Mouse (Mus musculus) cortical plate, adult 2 months (tissue): Measurements from ENCODE around the gene Hoxa7. TPM values are rescaled to one million over a fixed set of nuclear protein-coding genes. Genes with fewer than 3 reads are reported as not detected.

ENCODE experiments used
- H3K27ac ChIP-seq: fragments of 200-500 bp; 2 replicates; pipeline ENCODE4 v1.5.1; 2012; ENCODE audit warnings: low read length, control low read depth, inconsistent platforms; ENCODE audit not compliant: insufficient read depth
- H3K4me1 ChIP-seq: fragments of 200-500 bp; 2 replicates; pipeline ENCODE4 v1.6.1; 2011; ENCODE audit warnings: low read length; ENCODE audit not compliant: control insufficient read depth, insufficient read depth
- H3K4me3 ChIP-seq: fragments of 200-500 bp; 2 replicates; pipeline ENCODE4 v1.5.1; 2011; ENCODE audit warnings: mild to moderate bottlenecking, low read length, control low read depth; ENCODE audit not compliant: insufficient read depth
- CTCF ChIP-seq: fragments of 200-500 bp; IDR thresholded peaks from 2 replicates; pipeline ENCODE4 v1.5.1; 2011; ENCODE audit warnings: mild to moderate bottlenecking, control low read depth, low read length; ENCODE audit not compliant: insufficient read depth; ENCODE audit errors: extremely low read depth
- POLR2A ChIP-seq: fragments of 200-500 bp; IDR thresholded peaks from 2 replicates; pipeline ENCODE4 v1.6.1; 2011; ENCODE audit warnings: mild to moderate bottlenecking, low read length, control low read depth; ENCODE audit not compliant: insufficient read depth; ENCODE audit errors: extremely low read depth
- polyA plus RNA-seq: library from polyadenylated mRNA; depleted of rRNA; stranded (reverse); fragments of >200 nt; gene quantifications from 2 replicates; pipeline ENCODE4 v1.2.3, GENCODE M21; 2012

Hoxa7 gene
- polyA plus RNA-seq, 1 experiment = not detected

DNA sequence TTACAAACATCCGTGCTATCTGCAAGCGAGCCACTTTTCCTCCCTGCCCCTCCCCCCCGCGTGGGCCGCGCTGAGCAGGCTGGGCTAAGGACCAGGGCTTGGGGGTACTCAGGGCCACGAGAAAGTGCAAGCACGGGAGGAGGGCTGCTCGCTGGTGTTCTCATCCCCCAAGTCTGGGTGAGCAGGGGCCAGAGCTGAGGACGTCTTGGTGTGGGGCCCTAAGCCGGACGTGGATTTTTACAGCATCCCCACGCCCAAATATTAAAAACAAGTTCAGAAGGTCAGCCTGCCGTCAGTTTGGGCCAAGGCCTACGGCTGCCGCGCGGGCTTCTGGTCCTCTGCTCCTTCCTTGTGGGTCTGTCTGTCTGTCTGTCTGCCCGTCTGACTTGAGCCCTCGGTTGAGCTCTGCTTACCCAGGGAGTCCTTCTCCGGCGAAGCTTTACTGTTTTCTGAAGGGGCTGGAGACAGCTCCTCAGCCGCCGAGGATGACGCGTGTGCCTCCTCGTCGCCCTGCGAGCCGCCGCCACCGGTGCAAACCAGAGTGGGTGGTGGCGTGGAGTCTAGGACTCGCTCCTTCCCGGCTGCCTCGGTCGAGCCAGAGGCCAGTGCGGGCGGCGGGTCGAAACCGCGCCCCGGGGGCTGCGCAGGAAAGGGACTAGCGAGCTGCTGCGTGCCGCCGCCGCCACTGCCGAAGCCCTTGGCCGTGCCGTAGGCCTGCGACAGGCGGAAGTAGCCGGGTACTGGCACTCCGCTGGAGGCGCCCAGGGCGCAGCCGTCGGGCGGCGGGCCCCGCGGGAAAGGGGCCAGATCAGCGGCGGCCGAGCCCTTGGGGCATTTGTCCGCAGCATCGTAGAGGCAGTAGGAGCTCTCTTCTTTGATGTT lies 12.1 kb upstream of the Hoxa7 start:
- Histone ChIP-seq H3K4me1 (no peaks in the 10 kb centered on the region), H3K4me3 (no peak overlapping the region), H3K27ac (no peak overlapping the region)
- no peak for TF ChIP-seq CTCF
- no peak for TF ChIP-seq POLR2A

DNA sequence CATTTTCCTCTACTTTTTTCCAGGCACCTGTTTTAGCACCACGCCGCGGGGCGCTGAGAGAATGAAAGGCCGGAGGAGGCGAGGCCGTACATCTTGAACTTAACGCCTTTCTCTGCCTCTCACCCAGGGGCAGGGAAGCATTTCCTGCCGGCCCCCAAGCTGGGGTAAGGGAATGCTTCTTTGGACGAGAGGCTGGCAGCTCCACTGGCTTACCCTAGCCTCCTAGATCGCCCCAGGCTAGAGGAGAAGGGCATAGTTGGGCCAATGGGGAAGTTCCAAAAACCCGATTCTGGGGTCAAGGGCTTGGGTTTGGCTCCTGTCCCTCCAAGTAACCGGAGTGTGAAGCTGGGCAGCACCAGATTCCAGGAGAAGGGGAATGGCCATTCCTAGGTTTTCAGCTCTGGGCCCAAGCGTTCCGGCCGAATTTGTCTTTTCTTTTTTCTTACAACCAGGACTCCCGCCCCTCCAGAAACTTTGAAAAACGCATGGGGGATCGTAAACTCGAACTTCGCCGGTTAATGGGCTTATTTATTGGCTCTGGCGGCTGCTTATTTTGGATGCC lies 11.4 kb upstream of the Hoxa7 start:
- no peak for TF ChIP-seq POLR2A
- TF ChIP-seq CTCF = no peak
- no peaks in the 10 kb centered on the region for H3K4me1 ChIP-seq
- H3K27ac ChIP-seq = no peak overlapping the region
- no peak overlapping the region for H3K4me3 ChIP-seq

DNA sequence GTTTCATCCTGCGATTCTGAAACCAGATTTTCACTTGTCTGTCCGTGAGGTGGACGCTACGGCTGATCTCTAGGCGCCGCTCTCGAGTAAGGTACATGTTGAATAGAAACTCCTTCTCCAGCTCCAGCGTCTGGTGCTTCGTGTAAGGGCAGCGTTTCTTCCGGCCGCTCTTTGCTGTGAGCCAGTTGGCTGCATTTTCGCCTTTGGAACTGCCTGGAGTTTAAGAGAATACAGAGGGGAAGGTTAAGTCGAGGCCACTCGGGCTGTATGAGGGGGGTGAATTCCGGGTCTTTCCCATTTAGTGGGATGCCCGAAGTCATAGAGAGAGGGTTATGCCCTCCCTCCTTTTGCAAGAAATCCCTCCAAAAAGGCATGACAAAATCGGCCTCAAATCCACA lies 10.9 kb upstream of the Hoxa7 start:
- no peak overlapping the region for H3K27ac ChIP-seq
- TF ChIP-seq CTCF = no peak
- TF ChIP-seq POLR2A = no peak

DNA sequence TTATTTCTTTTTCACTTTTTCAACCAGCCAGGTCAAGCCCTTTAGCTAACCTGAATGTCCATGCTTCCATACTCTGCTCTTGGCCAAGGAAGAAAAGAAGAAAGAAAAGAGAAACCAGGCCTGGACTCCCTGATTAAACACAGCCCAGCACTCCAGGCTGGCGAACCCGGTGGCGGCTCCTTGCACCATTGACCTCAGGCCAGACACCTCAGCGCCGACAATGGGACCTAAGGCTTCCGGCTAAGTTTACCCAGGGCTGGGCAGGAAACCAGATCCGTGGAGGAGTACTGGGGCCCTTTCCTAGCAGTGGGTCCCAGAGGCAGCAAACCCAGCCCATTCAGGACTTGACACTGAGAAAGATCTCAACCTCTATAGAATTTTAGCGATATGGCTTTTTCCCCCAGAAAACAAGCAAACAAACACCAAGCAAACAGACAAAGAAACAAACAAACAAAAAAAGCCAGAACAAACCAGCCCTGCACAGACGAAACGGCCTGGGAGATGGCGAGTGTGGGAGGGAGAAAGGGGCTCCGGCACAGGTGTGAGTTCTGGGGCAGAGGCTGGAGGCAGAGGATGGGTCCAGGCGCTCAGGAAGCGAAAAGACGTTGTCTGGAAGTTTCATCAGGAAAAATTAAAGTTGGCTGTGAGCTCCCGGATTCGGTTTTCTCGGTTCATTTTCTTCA lies 10.4 kb upstream of the Hoxa7 start:
- no peak overlapping the region for H3K4me3 ChIP-seq
- TF ChIP-seq CTCF = no peak
- TF ChIP-seq POLR2A = no peak
- no peaks in the 10 kb centered on the region for H3K4me1 ChIP-seq
- H3K27ac ChIP-seq = no peak overlapping the region

More for the DNA sequence above, 10.9 kb upstream of the Hoxa7 start:
- Histone ChIP-seq H3K4me1 (no peaks in the 10 kb centered on the region), H3K4me3 (no peak overlapping the region)

DNA sequence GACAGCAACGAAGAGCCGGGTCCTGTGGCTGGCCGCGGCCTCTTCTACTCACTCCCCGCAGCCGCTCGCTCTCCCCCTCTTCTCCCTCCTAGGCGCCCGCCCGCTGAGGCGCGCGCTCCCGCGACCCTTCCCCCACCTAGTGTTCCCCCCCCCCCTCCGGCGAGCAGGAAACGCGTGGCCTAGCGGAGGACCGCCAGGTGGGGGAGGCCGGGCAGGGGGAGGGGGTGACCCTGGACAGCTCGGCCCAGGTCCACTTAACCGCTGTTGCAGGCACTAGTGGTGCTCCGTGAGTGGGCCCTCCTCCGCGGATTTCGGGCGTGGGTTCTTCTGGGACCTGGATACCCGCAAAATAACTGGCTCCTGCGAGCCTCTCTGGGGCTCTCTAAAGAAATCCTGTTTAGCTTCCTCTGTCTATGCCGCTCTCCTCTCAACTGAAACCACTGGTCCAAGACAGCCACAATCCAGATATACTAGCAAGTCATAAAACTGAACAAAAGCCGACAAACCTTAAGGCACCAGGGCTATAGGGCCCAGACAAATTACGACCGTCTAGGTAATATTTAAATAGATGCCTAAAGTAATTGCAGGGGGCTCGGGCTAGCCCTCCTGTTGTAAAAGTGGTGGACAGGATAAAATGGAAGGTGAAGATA lies 9.0 kb upstream of the Hoxa7 start, which contains the start of gene Hoxa9:
Gene Hoxa9, minus strand, starts transcription at position 574 of the 650 bp plus-strand sequence.
- H3K27ac ChIP-seq = no peak within 1 kb of the TSS
- TF ChIP-seq POLR2A = no peak
- TF ChIP-seq CTCF = no peak
- H3K4me3 ChIP-seq = no peak within 1 kb of the TSS
- H3K4me1 ChIP-seq = no peaks in the 10 kb centered on the region

DNA sequence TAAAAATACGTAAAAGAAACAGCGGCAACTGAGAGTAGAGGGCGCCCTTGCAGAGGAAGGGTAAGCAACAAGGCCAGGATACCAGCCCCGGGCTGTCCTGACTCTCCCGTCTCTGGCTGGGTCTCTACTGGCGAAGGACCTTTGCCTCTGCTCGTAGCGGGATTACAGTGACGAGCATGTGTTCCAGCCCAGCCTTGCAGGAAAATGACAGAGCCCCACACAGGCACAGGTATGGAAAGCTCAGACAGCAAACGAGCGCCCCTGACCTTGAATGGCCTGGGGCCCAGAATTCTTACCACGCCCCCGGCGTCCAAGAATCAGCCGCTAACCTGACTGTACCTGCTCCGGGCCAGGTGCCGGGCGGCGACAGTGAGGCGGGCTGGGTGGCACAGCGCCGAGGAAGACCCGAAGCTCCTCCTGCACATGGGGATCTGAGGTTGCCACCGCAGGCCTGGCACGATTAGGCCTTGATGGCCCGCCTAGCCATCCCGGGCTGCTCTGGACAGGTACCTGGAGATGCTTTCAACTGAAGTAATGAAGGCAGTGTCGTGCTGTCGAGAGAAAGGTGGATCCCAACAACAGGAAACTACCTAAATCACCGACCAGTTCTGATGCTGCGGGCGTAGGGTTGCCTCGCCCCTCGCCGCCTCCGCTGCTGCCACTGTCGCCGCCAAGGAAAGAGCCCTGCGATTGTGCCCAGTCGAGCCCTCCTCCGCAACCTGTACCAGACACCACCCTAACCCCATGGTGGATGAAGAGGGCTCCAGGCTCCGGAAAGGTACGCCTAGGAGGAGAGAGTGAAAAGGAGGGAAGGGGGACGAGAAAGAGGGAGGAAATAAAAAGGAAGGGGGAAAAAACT lies 8.1 kb upstream of the Hoxa7 start:
- H3K27ac ChIP-seq = no peak overlapping the region
- H3K4me1 ChIP-seq = no peaks in the 10 kb centered on the region
- TF ChIP-seq POLR2A (no peak), CTCF (no peak)
- H3K4me3 ChIP-seq = no peak overlapping the region

DNA sequence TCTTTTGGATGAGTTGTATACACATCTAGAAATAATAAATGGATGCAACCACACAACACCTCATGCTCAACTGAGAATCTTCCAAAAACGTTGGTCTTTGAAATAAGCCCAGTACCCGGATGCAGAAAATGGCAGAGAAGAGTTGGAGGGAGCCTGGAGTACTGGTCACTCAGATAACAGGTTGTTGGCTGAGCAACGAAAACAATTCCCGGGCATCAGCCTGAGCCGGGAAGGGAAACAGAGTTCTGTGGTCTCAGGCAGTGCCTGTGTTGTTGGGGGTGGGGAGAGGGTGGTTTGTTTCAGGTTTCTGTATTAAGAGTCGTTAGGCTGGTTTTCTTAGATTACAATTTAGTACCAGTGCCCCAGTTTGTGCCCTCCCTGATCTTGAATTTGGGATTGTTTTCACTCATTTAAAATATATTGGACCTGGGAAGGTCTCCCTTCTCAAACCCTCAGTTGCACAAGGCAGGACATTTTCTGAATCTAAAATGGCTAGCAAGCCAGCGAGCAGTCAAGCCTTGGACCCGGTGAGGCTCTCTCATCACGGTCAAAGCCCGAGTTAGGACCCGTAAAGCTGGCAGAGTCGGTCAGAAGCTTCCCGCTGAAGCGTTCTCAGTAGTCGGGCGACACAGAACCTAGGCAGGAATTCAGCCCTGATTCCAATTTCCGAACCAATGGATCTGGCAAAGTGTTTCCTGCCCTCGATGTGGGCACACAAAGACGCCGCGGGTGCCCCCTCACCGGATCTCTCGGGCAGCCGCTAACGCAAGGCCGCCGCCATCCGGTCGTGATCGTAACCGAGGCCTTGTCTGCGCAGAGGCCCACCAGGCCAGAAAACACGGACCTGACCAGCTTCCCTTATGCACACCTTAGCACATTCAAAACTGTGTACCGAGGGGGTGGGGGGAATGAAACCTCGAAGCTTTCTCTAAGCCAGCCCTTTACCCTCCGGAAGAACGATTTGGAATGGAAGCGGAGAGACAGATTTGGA lies 7.1 kb upstream of the Hoxa7 start:
- H3K4me1 ChIP-seq = no peaks in the 10 kb centered on the region
- no peak overlapping the region for H3K27ac ChIP-seq
- no peak overlapping the region for H3K4me3 ChIP-seq
- TF ChIP-seq POLR2A (no peak), CTCF (no peak)

DNA sequence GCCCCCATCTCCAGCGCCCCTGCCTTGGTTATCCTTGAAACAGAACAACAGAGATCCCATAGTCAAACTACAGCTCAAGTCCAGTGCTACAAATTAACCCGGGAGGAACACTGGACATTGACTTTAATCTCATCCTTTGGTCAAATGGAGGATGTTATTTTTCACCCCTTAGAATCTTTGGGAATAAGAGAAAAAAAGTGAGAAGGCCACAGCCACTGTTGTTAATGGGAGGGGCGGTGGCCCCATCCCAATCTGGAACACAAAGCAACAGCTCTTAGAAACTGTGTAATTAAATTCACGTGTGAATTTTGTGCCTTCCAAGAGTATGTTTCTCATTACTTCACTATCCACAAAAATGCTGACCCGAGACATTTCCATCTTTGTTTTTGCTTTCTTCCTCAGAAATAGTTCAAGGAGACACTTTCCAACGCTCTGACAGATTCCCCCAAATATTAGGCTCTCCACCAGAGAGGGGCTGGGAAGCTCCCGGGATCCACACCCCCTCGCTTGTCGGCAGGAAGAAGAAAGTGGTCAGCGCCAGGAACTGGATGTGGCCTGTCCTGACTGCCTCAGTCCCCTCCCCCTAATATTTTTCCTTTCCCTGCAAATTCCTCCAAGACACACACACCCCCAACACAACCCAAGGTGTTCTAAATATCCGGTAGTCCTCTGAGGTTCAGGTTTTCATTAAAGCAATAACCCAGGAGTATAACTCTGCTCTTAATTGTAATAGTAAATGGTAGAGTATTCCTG lies 6.0 kb upstream of the Hoxa7 start:
- H3K4me1 ChIP-seq = no peaks in the 10 kb centered on the region
- no peak overlapping the region for H3K27ac ChIP-seq
- TF ChIP-seq CTCF = no peak
- TF ChIP-seq POLR2A = no peak
- no peak overlapping the region for H3K4me3 ChIP-seq
